Mouse (Mus musculus) megakaryocyte, embryonic 14.5 days (primary cell): ENCODE measurements around the gene Ass1.

ENCODE experiments used
- FLI1 ChIP-seq: IDR thresholded peaks from 2 replicates; pipeline ENCODE4 v1.6.1; 2012; ENCODE audit warnings: low read length, inconsistent platforms, mixed read lengths
- GATA1 ChIP-seq: IDR thresholded peaks from 3 replicates; pipeline ENCODE4 v1.6.1; 2012; ENCODE audit warnings: mixed read lengths, low read length, inconsistent platforms, borderline replicate concordance

DNA sequence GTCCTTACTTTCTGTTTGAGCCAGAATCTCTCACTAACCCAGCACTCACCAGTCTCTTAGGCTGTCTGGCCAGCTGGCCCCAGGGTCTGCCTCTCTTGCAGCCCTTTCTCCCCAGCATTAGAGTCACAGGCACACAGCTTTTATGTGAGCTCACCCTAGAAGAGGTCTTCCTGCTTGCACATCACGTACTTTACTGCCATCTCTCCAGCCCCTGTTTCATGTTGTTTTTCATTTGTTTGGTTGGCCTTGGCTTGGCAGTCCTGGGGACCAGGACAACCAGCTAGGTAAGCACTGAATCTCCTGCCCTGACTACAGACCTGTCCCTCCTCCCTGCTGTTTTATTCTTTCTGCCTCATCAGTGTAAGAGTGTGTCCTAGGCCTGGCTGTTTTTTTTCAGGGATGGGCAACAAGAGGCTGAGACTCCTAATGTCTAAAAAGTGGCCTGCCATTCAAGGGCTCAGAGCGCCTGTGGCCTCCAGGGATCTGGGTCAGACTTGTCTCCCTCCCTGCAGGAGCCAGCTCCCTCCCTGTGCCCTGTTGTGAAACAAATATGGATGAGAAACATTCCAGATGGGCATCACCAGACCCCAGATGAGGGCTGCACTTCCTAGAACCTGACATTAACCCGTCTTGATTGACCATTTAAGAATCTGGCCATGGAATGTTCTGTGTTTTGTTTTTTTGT is 21.1 kb upstream of the Ass1 start:
- TF ChIP-seq GATA1, result no peak
- no peak for TF ChIP-seq FLI1
